Mouse (Mus musculus) intestine, embryonic 16.5 days (tissue): ENCODE data around the gene Atp13a2. TPM values are rescaled to one million over a fixed set of nuclear protein-coding genes. Genes with fewer than 3 reads are reported as not detected.

ENCODE experiments used
- ATAC-seq: fragments of 200-750 bp; cut with Nextera tagmentation; 2 replicates; pipeline ENCODE4 v1.8.0; 2017; ENCODE audit warnings: moderate TSS enrichment, moderate library complexity
- H3K27ac ChIP-seq: fragments of 300-500 bp; sonication (generic); 2 replicates; pipeline ENCODE4 v1.5.1; 2014; ENCODE audit warnings: mild to moderate bottlenecking, low read length
- H3K27me3 ChIP-seq: fragments of 300-500 bp; sonication (generic); replicated peaks from 2 replicates; pipeline ENCODE4 v1.6.1; 2014; ENCODE audit warnings: low read length, control low read depth, mixed read lengths; ENCODE audit not compliant: control insufficient read depth, insufficient read depth
- H3K36me3 ChIP-seq: fragments of 300-500 bp; sonication (generic); 2 replicates; pipeline ENCODE4 v1.6.1; 2014; ENCODE audit warnings: low read length, control low read depth; ENCODE audit not compliant: control insufficient read depth, insufficient read depth
- H3K4me1 ChIP-seq: fragments of 300-500 bp; sonication (generic); 2 replicates; pipeline ENCODE4 v1.6.1; 2014; ENCODE audit warnings: low read length, control low read depth, mixed read lengths; ENCODE audit not compliant: control insufficient read depth, insufficient read depth
- H3K4me2 ChIP-seq: fragments of 300-500 bp; sonication (generic); 2 replicates; pipeline ENCODE4 v1.6.1; 2014; ENCODE audit warnings: low read depth, low read length, control low read depth
- H3K4me3 ChIP-seq: fragments of 300-500 bp; sonication (generic); 2 replicates; pipeline ENCODE4 v1.5.1; 2014; ENCODE audit warnings: mild to moderate bottlenecking, low read length
- H3K9ac ChIP-seq: fragments of 300-500 bp; sonication (generic); 2 replicates; pipeline ENCODE4 v1.6.1; 2014; ENCODE audit warnings: low read depth, low read length
- H3K9me3 ChIP-seq: fragments of 300-500 bp; sonication (generic); 2 replicates; pipeline ENCODE4 v1.6.1; 2016; ENCODE audit warnings: low read length, control low read depth; ENCODE audit not compliant: control insufficient read depth
- WGBS: fragments of 180-500 bp; shearing (Covaris S2); extraction: QIAGEN DNeasy Blood & Tissue Kit; methylation state at CpG from one replicate; pipeline ENCODE4 v1.1.7; 2014; 5-methylcytosine and 5-hydroxymethylcytosine counted together
- polyA plus RNA-seq: library from polyadenylated mRNA; unstranded; fragments of >200 nt; fragmentation: Nextera tagmentation; extraction: Ambion mirVana; gene quantifications from 2 replicates; pipeline ENCODE4 v1.2.1, GENCODE M21; 2015

The Atp13a2 gene
- polyA plus RNA-seq, result 29.3 and 31.5 TPM in 2 replicates

DNA sequence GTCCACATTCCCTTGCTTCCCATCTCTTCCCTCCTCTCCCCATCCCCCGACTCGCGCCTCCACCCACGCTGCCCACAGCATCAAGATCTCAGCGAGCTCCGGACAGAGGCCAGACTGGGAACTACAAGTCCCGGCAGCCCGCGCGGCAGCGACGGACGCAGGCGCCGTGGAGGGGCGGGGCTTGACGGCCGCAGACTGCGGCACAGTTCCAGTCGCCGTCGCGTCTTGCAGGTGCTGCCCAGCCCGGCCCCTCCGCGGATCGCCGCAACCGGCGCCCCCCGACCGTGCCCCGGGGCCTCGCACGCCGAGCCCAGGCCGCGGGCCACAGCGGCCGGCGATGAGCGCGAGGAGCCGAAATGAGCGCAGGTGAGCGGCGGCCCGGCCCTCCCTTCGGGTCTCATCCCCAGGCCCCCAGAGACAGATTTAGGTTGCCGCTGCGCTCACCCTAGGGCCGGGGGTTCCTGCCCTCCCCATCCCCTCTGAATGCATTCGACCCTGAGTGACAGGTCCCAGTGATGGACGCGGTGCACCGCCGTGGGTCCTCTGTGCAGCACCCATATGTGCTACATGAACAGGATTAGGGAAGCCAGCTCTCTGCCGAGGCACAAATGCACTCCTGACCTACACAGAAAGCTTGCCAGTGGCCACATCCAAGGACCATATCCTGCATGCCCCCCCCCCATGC, at the start of gene Atp13a2:
Atp13a2 (plus strand) TSS at position 163 of the 685 bp plus-strand sequence.
- peak within 1 kb of the TSS; percentile 86 for H3K9ac ChIP-seq
- peak within 1 kb of the TSS; percentile 91 for H3K4me3 ChIP-seq
- WGBS, result under 1% methylated on average over 58 of the region's 58 CpGs
- peak within 1 kb of the TSS; percentile 89 for H3K4me2 ChIP-seq
- H3K27ac ChIP-seq, result peak within 1 kb of the TSS; percentile 27; the same call in 1 of the 2 replicates
- ATAC-seq, result peak; percentile 83
- H3K4me1 ChIP-seq, result peaks cover 25% of the 10 kb centered on the region
- H3K9me3 ChIP-seq, result no peaks in the 10 kb centered on the region
- H3K27me3 ChIP-seq, result no peaks in the 10 kb centered on the region
- no peaks in the 10 kb centered on the region for H3K36me3 ChIP-seq

DNA sequence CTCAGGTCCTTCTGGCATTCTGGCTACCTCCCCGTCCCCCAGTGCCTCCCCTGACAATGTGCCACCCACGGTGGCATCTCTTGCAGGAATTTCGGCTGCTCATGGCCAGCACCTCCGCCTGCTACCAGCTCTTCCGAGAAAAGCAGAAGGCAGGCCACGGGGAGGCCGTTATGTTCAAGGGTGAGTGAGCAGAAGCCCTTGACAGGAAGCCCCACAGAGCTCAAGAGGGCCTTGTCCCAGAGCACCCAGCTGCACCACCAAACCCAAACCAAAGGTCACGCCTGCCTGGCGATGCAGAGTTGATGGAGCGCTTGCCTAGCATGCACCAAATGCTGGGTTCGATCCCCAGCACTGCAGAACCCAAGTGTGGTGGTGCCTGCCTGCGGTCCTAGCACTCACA, 42.3 kb upstream of the Atp13a2 start:
- no peak for ATAC-seq
- Histone ChIP-seq H3K9ac (no peak overlapping the region), H3K4me2 (no peak overlapping the region), H3K9me3 (no peaks in the 10 kb centered on the region; the same call in 1 of the 2 replicates), H3K36me3 (no peaks in the 10 kb centered on the region), H3K27ac (no peak overlapping the region), H3K4me3 (no peak overlapping the region), H3K27me3 (no peaks in the 10 kb centered on the region), H3K4me1 (no peaks in the 10 kb centered on the region)
- 88% methylated on average over 12 of the region's 12 CpGs for WGBS

DNA sequence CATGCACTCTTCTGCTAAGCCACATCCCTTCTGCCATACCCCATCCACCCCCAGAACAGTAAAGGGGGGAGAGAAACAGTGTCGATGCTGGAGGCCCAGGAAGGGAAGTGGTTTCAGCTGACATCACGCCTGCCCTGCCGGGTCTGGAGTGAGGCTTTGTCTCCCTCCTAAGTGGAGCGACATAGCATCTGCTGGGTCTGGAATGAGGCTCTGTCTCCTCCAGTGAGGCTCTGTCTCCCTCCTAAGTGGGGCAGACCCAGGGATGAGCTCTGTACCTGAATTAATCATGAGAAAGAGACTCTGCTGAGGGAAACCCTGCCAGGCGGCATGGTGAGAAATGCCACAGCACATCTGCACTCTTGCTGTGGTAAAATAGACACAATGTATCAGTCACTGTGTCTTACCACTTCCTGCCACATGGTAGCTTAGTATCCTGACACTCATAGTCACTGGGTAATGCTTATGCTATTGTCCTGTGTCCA, 41.7 kb upstream of the Atp13a2 start:
- ATAC-seq, result no peak
- no peaks in the 10 kb centered on the region for H3K27me3 ChIP-seq
- H3K9ac ChIP-seq, result no peak overlapping the region
- H3K27ac ChIP-seq, result no peak overlapping the region
- no peaks in the 10 kb centered on the region for H3K4me1 ChIP-seq
- no peaks in the 10 kb centered on the region; the same call in 1 of the 2 replicates for H3K9me3 ChIP-seq
- H3K4me3 ChIP-seq, result no peak overlapping the region
- no peaks in the 10 kb centered on the region for H3K36me3 ChIP-seq
- H3K4me2 ChIP-seq, result no peak overlapping the region
- 71% methylated on average over 5 of the region's 5 CpGs for WGBS

DNA sequence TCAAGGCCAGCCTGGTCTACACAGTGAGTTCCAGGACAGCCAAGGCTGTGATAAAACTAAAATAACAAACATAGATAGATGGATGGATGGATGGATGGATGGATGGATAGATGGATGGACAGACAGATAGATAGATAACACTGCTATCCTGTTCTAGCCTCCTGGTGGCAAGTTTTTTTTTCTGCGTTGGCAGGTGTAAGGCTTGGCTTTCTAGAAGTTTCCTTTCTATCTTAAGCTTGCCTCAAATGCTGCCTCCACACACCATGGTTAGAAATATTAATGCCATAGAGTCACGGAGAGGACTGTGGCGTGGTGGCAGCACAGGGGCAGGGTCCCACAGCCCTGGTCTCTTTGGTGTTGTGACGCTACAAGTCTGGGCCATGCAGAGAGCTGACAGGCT, 41.1 kb upstream of the Atp13a2 start:
- ATAC-seq, result no peak
- no peaks in the 10 kb centered on the region; the same call in 1 of the 2 replicates for H3K9me3 ChIP-seq
- H3K4me2 ChIP-seq, result no peak overlapping the region
- H3K36me3 ChIP-seq, result no peaks in the 10 kb centered on the region
- 95% methylated on average over 4 of the region's 4 CpGs for WGBS
- no peak overlapping the region for H3K27ac ChIP-seq
- no peak overlapping the region for H3K4me3 ChIP-seq
- H3K9ac ChIP-seq, result no peak overlapping the region
- no peaks in the 10 kb centered on the region for H3K27me3 ChIP-seq
- no peaks in the 10 kb centered on the region for H3K4me1 ChIP-seq

DNA sequence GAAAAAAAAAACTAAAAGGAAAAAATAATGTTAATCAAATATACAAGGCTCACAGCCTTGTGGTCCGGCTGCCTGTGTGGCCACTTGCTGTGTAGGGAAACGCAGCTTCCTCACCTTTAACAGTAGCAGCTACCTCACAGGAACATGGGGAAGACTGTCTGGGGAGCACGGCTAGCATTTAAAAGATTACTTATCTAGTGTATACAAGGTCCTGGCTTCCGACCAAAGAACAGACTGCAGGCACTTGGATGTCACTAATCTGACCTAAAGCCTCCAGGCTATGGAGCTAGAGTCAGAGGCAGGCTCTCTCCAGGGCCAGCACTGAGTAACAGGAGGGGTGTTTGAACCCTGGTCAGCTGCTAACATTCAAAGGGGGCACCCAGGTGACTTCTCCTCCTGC, 40.6 kb upstream of the Atp13a2 start:
- WGBS, result 50% methylated on average over 4 of the region's 4 CpGs
- no peak overlapping the region for H3K27ac ChIP-seq
- ATAC-seq, result no peak

DNA sequence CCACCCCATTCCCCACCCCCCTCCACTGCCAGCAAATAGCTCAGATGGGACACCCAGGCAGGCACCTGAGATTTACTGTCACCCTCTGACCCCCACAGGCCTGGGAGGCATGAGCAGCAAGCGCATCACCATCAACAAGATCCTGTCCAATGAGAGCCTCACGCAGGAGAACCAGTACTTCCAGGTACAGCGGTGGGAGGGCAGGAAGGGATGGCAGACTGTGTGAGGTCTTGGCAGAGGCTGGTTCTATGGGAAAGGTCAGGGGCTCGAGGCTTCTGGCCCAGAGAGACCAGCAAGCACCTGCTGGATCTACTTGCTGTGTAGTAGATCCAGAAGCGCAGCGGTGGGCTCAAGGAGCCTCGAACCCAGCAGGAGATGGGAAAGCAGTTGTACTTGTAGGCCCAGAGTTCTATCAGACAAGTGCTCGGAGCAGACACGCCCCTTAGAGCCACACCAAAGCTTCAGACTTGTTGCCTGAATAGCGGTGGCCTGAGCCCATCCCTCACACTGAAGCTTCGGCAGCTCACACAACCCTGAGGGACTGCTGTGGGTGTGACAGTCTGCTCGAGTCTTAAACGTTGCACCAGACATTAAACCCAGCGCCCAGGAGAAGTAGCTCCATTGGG, 40.0 kb upstream of the Atp13a2 start:
- 68% methylated on average over 14 of the region's 14 CpGs for WGBS
- H3K27me3 ChIP-seq, result no peaks in the 10 kb centered on the region
- no peak for ATAC-seq
- H3K36me3 ChIP-seq, result no peaks in the 10 kb centered on the region
- H3K9ac ChIP-seq, result no peak overlapping the region
- H3K9me3 ChIP-seq, result no peaks in the 10 kb centered on the region; the same call in 1 of the 2 replicates
- H3K27ac ChIP-seq, result no peak overlapping the region
- H3K4me1 ChIP-seq, result no peaks in the 10 kb centered on the region
- no peak overlapping the region for H3K4me3 ChIP-seq
- no peak overlapping the region for H3K4me2 ChIP-seq

More for the DNA sequence above, 40.6 kb upstream of the Atp13a2 start:
- no peaks in the 10 kb centered on the region for H3K36me3 ChIP-seq
- H3K4me1 ChIP-seq, result no peaks in the 10 kb centered on the region
- no peak overlapping the region for H3K9ac ChIP-seq
- no peak overlapping the region for H3K4me2 ChIP-seq
- no peak overlapping the region for H3K4me3 ChIP-seq
- H3K27me3 ChIP-seq, result no peaks in the 10 kb centered on the region
- H3K9me3 ChIP-seq, result no peaks in the 10 kb centered on the region; the same call in 1 of the 2 replicates

DNA sequence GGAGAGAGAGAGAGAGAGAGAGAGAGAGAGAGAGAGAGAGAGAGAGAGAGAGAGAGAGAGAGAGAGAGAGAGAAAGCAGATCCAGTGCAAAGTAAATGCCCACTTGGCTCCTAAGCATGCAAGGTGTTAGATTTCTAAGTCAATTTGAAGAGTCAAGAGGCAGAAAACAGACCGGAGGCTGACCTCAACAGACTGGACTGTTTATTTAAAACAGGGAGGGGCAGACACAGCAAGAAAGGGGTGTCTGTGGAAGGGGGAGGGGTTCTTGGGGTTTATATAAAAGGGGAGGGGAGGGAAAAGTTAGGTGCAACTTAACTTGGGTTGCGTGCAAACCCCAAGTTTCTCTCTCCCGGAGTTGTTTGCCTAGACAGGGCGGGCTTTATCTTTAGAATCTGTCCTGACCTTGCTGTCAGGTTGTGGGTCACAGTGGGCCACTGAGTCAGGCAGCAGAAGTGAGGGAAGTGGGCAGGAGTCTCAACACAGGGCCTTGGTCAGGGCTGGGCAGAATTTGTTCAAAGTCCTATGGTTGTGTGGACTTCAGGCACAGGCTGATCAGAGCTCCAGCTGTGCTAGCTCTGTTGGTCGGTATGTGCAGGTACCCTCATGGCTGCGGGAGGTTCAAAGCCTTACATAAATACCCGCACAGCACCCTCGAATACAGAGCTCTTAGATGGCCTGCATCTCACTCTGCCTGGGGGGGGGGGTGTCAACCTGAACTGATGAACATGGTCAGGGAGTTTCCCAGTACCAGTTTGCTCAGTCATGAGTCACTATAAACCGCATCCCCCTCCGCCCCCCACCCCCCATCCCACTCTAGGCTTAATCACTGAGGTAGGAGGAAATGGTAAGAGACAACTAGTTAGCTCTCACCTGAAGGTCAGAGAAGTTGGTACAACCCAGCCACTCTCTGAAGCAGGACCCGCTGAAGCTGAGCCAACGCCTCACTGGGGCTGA, 38.9 kb upstream of the Atp13a2 start:
- WGBS, result 78% methylated on average over 12 of the region's 12 CpGs

DNA sequence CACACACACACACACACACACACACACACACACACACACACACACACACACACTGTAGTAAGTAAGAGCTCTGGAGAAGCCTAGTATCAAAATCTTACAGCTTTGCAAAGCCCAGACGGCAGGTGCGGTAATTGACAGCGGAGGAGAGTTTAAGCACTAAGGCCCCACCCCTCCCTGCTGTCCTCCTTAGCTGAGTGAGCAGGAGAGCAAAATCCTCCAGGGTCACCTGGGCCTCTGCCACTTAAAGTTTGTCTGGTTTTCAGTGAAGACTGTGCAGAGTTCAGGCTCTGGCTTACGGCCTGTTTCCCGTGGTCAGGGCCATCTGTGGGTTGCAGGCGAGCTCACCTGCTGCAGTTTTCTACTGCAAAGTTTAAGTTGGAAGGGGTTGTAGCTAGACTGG, 38.2 kb upstream of the Atp13a2 start:
- Histone ChIP-seq H3K4me3 (no peak overlapping the region), H3K9me3 (no peaks in the 10 kb centered on the region; the same call in 1 of the 2 replicates), H3K4me1 (no peaks in the 10 kb centered on the region), H3K36me3 (no peaks in the 10 kb centered on the region), H3K27ac (no peak overlapping the region), H3K9ac (no peak overlapping the region), H3K27me3 (no peaks in the 10 kb centered on the region), H3K4me2 (no peak overlapping the region)
- no peak; the same call in 1 of the 2 replicates for ATAC-seq
- WGBS, result 62% methylated on average over 6 of the region's 6 CpGs

More for the DNA sequence above, 38.9 kb upstream of the Atp13a2 start:
- H3K9ac ChIP-seq, result no peak overlapping the region
- H3K27me3 ChIP-seq, result no peaks in the 10 kb centered on the region
- no peak overlapping the region for H3K4me2 ChIP-seq
- no peak overlapping the region for H3K4me3 ChIP-seq
- H3K27ac ChIP-seq, result no peak overlapping the region
- no peaks in the 10 kb centered on the region; the same call in 1 of the 2 replicates for H3K9me3 ChIP-seq
- no peak for ATAC-seq
- no peaks in the 10 kb centered on the region for H3K4me1 ChIP-seq
- no peaks in the 10 kb centered on the region for H3K36me3 ChIP-seq

DNA sequence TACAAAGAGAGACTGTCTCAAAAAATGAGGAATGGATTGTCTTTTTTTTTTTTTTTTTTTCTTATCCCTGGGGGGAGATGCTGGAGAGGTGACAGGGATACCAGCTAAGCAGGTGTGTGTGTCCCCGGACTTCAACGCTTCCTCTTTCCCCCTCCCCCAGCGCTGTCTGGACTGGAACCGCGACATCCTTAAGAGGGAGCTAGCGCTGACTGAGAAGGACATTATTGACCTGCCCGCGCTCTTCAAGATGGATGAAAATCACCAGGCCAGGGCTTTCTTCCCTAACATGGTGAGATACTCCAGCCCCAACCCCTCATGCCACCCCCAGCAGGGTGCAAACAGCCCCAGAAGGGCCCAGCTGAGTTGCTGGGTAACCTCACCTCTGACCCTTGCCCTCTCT, 37.6 kb upstream of the Atp13a2 start:
- ATAC-seq, result no peak
- Histone ChIP-seq H3K9ac (no peak overlapping the region), H3K27me3 (no peaks in the 10 kb centered on the region), H3K4me3 (no peak overlapping the region), H3K27ac (no peak overlapping the region), H3K9me3 (no peaks in the 10 kb centered on the region; the same call in 1 of the 2 replicates), H3K4me1 (no peaks in the 10 kb centered on the region), H3K36me3 (no peaks in the 10 kb centered on the region), H3K4me2 (no peak overlapping the region)
- 83% methylated on average over 8 of the region's 8 CpGs for WGBS
